Mouse (Mus musculus) stomach, embryonic 16.5 days (tissue): ENCODE data around the gene Gdpd5. TPM values are rescaled to one million over a fixed set of nuclear protein-coding genes. Genes with fewer than 3 reads are reported as not detected.
A peak's percentile ranks its signal among the peaks of the same experiment; 100 is the strongest.

Experiments
- ATAC-seq: fragments of 200-750 bp; cut with Nextera tagmentation; 2 replicates; pipeline ENCODE4 v1.8.0; 2017; ENCODE audit warnings: moderate number of reproducible peaks, moderate TSS enrichment; ENCODE audit not compliant: insufficient read depth, low FRiP score
- H3K27ac ChIP-seq: fragments of 300-500 bp; sonication (generic); 2 replicates; pipeline ENCODE4 v1.5.1; 2014; ENCODE audit warnings: low read length
- H3K27me3 ChIP-seq: fragments of 300-500 bp; sonication (generic); 2 replicates; pipeline ENCODE4 v1.6.1; 2014; ENCODE audit warnings: low read length, control low read depth, mixed read lengths; ENCODE audit not compliant: control insufficient read depth, insufficient read depth
- H3K36me3 ChIP-seq: fragments of 300-500 bp; sonication (generic); 2 replicates; pipeline ENCODE4 v1.6.1; 2014; ENCODE audit warnings: low read length; ENCODE audit not compliant: control insufficient read depth, insufficient read depth
- H3K4me1 ChIP-seq: fragments of 300-500 bp; sonication (generic); 2 replicates; pipeline ENCODE4 v1.6.1; 2014; ENCODE audit warnings: low read length, control low read depth, mixed read lengths; ENCODE audit not compliant: control insufficient read depth, insufficient read depth
- H3K4me2 ChIP-seq: fragments of 300-500 bp; sonication (generic); 2 replicates; pipeline ENCODE4 v1.6.1; 2014; ENCODE audit warnings: low read depth, low read length, mixed read lengths
- H3K4me3 ChIP-seq: fragments of 300-500 bp; sonication (generic); replicated peaks from 2 replicates; pipeline ENCODE4 v1.5.1; 2014; ENCODE audit warnings: mild to moderate bottlenecking, low read length
- H3K9ac ChIP-seq: fragments of 300-500 bp; sonication (generic); 2 replicates; pipeline ENCODE4 v1.6.1; 2014; ENCODE audit warnings: low read length
- H3K9me3 ChIP-seq: fragments of 300-500 bp; sonication (generic); replicated peaks from 2 replicates; pipeline ENCODE4 v1.6.1; 2016; ENCODE audit warnings: low read length, control low read depth; ENCODE audit not compliant: control insufficient read depth
- WGBS: fragments of 180-500 bp; shearing (Covaris S2); extraction: QIAGEN DNeasy Blood & Tissue Kit; methylation state at CpG from one replicate; pipeline ENCODE4 v1.1.7; 2014; 5-methylcytosine and 5-hydroxymethylcytosine counted together
- polyA plus RNA-seq: library from polyadenylated mRNA; unstranded; fragments of >200 nt; fragmentation: Nextera tagmentation; extraction: Ambion mirVana; gene quantifications from 2 replicates; pipeline ENCODE4 v1.2.1, GENCODE M21; 2015

Gene Gdpd5
- polyA plus RNA-seq, 1 experiment from 2014 or later = 17.1 TPM

DNA sequence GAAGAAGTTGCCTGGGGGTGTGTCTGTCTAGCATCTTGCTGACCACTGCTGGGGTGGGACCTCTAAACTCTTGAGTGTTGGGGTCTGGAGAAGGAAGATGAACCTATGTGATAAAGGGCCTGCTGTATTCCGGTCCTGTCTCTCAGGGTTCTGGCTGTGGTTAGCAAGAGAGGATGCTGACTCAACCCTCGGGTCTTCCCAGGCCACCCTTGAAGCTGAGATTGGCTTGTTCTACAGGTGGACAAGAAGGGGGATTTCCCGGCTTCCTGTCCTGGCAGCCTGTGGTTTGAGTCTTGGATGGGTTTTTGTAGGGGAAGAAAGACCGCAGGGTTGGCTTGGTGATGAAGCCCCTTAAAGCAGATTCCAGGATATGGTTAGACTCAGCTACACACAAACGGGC, 47.6 kb downstream of the Gdpd5 start:
- Histone ChIP-seq H3K4me1 (peaks cover 20% of the 10 kb centered on the region), H3K27me3 (no peaks in the 10 kb centered on the region), H3K27ac (no peak overlapping the region), H3K4me3 (no peak overlapping the region), H3K4me2 (no peak overlapping the region), H3K36me3 (no peaks in the 10 kb centered on the region), H3K9ac (no peak overlapping the region), H3K9me3 (no peaks in the 10 kb centered on the region)
- WGBS = 82% methylated on average over 5 of the region's 5 CpGs
- no peak for ATAC-seq

DNA sequence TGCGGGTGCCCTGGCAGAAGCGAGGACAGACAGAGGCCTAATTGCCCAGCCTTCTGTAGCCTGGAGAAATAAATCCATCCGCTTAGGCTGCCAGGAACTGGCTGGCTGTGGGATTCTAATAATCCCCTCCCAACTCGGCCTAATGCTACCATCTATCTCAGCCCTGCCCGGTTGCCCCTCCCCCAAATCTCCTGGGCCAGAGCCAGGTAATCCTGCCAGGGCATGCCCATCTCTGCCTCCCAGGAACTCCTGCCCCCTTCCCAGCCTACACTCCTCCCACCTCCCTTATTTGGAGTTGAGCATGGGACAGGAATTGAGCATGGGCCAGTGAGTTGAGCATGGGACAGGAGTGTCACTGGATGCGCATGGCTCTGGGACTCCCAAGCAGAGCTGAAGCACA, 48.6 kb downstream of the Gdpd5 start:
- peaks cover 21% of the 10 kb centered on the region for H3K4me1 ChIP-seq
- no peak overlapping the region for H3K4me2 ChIP-seq
- H3K27me3 ChIP-seq = no peaks in the 10 kb centered on the region
- peak overlapping the region; percentile 23; the same call in 1 of the 2 replicates for H3K27ac ChIP-seq
- WGBS = 46% methylated on average over 6 of the region's 6 CpGs
- peak; percentile 46 for ATAC-seq
- H3K9ac ChIP-seq = 0 out of 2 replicates have a peak overlapping the region, but pooled peaks have one; percentile 21
- no peak overlapping the region for H3K4me3 ChIP-seq
- no peaks in the 10 kb centered on the region for H3K36me3 ChIP-seq
- no peaks in the 10 kb centered on the region for H3K9me3 ChIP-seq

DNA sequence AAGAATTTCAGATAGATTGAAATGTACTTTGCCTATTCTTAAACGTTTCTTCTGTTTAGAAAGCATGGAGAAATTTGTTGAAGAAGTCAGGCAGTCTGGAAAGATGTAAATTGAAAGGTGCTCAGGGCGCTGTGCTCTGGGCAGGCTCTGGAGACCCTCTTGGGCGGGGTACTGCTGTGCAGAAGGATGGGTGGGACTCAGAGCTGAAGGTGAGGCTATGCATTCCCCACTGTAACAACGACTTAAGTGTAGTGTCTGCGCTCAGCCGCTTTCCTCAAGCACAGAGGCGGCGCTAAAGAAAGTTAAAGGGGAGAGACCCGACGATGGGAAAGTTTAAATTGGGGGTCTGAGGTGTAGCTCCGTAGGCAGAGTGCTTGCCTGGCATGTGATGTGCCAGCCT, 49.0 kb downstream of the Gdpd5 start:
- ATAC-seq = no peak
- Histone ChIP-seq H3K9me3 (no peaks in the 10 kb centered on the region), H3K4me2 (no peak overlapping the region), H3K36me3 (no peaks in the 10 kb centered on the region), H3K4me1 (peaks cover 21% of the 10 kb centered on the region), H3K27ac (peak overlapping the region; percentile 23; the same call in 1 of the 2 replicates), H3K27me3 (no peaks in the 10 kb centered on the region), H3K9ac (no peak overlapping the region), H3K4me3 (no peak overlapping the region)
- WGBS = 65% methylated on average over 11 of the region's 11 CpGs

DNA sequence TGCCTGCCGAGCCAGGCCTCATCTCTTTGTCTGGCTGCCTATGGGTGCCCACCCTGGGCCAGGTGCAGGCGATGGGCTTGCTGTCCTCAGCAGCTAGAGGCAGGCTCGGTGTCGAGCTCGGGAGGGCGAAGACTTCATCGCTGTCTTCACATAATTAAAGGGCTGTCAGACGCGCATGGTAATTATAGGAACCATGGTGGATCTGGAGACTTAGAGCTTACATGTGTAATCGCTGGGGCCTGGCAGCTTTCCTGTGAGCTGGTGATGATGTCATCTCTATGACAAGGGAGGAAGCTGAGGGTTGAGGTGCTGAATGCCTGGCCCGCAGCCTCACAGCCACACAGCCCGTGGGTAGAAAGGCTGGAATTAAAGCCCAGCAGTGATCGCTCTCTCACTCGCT, 51.0 kb downstream of the Gdpd5 start:
- WGBS = 70% methylated on average over 14 of the region's 14 CpGs
- H3K27ac ChIP-seq = no peak overlapping the region

DNA sequence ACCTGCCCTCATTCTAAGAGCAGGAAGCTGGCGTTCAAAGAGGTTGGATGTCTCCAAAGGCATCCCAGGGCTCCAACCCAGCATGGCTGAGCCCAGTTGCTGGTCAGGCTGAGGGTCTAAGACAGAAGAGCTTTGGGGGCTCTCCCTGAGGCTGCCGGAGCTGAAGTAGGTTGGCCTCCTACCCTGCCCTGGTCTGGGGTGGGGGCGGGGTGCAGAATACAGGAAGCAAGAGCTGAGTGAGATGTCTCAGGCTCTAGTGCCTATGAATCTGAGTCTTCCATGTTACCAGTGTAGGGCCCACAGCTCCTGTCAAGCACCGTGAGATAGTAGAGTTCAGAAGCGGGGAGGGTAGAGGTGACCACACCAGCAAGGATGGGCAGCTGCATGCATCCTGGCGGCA, 51.6 kb downstream of the Gdpd5 start:
- no peak overlapping the region for H3K4me2 ChIP-seq
- H3K4me1 ChIP-seq = peaks cover 22% of the 10 kb centered on the region
- no peaks in the 10 kb centered on the region for H3K36me3 ChIP-seq
- no peak overlapping the region for H3K27ac ChIP-seq
- 86% methylated on average over 6 of the region's 6 CpGs for WGBS
- no peak for ATAC-seq
- H3K27me3 ChIP-seq = no peaks in the 10 kb centered on the region
- H3K4me3 ChIP-seq = no peak overlapping the region
- no peaks in the 10 kb centered on the region for H3K9me3 ChIP-seq
- no peak overlapping the region for H3K9ac ChIP-seq

More for the DNA sequence above, 51.0 kb downstream of the Gdpd5 start:
- H3K36me3 ChIP-seq = no peaks in the 10 kb centered on the region
- peaks cover 22% of the 10 kb centered on the region for H3K4me1 ChIP-seq
- no peak overlapping the region for H3K4me3 ChIP-seq
- no peaks in the 10 kb centered on the region for H3K9me3 ChIP-seq
- H3K4me2 ChIP-seq = no peak overlapping the region
- no peak for ATAC-seq
- no peak overlapping the region for H3K9ac ChIP-seq
- H3K27me3 ChIP-seq = no peaks in the 10 kb centered on the region

DNA sequence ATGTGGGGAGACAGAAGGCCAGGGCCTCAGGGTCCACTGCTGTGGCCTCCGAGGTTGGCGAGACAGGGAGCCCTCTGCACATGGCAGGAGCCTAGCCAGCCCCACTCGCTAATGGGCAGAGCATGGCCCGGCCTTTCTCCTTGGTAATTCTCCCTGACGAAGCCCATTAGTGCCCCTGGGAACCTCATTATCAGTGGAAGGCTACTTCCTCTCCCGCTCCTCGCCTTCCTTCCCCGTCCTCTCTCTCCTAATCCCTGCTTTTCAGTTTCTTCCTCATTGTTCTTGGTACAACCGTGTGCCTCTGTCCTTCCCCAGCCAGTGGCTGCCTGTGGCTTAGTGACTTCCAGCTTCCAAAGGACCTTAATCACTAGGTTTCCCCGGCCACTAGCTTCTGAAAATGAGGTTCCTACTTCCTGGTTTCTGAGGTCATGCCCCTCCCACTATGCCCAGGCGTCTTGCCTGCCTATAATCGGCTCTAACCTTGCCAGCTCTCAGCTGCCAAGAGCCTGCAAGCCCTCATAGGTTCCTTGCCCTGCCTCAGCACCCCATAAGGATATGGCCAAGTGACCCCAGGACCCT, 53.5 kb downstream of the Gdpd5 start:
- ATAC-seq = no peak
- no peak overlapping the region for H3K9ac ChIP-seq
- H3K4me2 ChIP-seq = no peak overlapping the region; the same call in 1 of the 2 replicates
- H3K27me3 ChIP-seq = no peaks in the 10 kb centered on the region
- H3K36me3 ChIP-seq = no peaks in the 10 kb centered on the region
- H3K4me3 ChIP-seq = no peak overlapping the region
- 41% methylated on average over 12 of the region's 12 CpGs for WGBS
- peaks cover 15% of the 10 kb centered on the region for H3K4me1 ChIP-seq
- H3K9me3 ChIP-seq = no peaks in the 10 kb centered on the region
- H3K27ac ChIP-seq = peak overlapping the region; percentile 53

DNA sequence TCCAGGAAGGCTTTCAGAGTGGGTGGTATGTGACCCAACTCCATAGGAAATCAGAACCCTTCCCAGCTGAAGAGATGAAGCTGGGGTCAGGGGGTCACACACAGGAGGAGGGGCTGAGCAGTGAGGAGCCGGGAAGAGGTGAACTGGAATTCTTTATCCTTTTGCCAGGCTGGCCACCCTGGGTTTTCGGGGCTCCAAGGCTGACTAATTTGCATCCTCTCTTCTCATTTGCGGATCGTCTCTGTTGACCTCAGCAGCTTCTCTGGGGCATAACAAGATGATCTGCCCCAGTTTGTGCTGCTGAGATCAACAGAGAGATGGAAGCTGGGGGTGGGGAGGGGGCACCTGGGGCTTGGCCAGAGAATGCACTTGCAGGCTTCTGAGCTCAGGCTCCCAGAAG, 55.3 kb downstream of the Gdpd5 start:
- Histone ChIP-seq H3K4me2 (no peak overlapping the region), H3K9ac (no peak overlapping the region), H3K27ac (no peak overlapping the region), H3K27me3 (no peaks in the 10 kb centered on the region), H3K4me1 (peaks cover 16% of the 10 kb centered on the region), H3K36me3 (no peaks in the 10 kb centered on the region), H3K9me3 (no peaks in the 10 kb centered on the region), H3K4me3 (no peak overlapping the region)
- no peak for ATAC-seq
- 28% methylated on average over 4 of the region's 4 CpGs for WGBS

DNA sequence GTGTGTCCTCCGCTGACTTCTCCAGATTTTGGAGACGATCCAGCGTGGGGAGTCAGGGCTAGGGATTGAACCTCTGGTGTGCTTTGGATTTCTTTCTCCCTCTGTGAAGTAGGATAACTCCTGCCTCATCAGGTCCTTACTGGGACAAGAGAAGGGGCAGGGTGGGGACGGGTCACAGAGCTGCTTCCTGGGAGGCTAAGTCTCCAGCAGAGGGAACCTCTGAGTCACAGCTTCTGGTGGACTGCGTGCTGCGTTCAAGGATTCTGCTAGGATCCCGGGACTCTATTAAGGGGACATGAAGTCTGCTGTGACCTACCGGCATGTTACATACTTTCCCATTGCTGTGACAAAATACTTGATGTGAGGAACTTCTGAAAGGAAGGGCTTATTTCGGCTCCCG, 57.7 kb downstream of the Gdpd5 start:
- Histone ChIP-seq H3K4me2 (no peak overlapping the region), H3K9me3 (no peaks in the 10 kb centered on the region), H3K9ac (no peak overlapping the region), H3K4me3 (no peak overlapping the region), H3K4me1 (peaks cover 24% of the 10 kb centered on the region), H3K27ac (no peak overlapping the region), H3K36me3 (no peaks in the 10 kb centered on the region), H3K27me3 (no peaks in the 10 kb centered on the region)
- WGBS = 75% methylated on average over 10 of the region's 10 CpGs
- ATAC-seq = no peak

DNA sequence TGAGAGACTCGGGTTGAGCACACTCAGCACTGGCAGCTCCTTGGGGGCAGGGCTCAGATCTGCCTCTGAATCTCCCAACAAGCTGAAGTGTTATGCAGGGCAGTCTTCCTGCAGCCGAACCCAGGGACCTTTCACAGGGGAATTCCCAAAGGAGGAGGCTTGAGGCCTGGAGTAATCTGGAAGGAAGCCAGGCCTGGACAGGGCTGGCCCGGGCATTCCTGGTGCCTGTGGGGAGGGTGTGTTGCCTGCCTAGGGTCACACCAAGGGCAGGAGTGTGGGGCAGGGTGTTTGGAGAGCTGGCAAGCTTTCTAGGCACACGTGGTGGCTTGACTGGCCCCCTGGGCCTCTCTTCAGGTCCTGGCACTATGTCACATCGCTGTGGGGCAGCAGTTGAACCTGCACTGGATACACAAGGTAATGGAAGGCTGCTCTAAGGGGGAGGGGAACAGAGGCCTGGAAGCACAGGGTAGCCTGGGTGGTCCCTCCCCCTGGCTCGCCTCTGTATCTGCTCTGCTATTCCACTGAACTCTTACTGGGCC, 60.4 kb downstream of the Gdpd5 start:
- peak; percentile 86 for ATAC-seq
- Histone ChIP-seq H3K27me3 (no peaks in the 10 kb centered on the region), H3K36me3 (no peaks in the 10 kb centered on the region), H3K4me1 (peaks cover 15% of the 10 kb centered on the region), H3K9me3 (no peaks in the 10 kb centered on the region), H3K27ac (peak overlapping the region; percentile 73), H3K4me3 (no peak overlapping the region), H3K9ac (peak overlapping the region; percentile 31; the same call in 1 of the 2 replicates), H3K4me2 (no peak overlapping the region)
- WGBS = 13% methylated on average over 6 of the region's 6 CpGs
